Mouse (Mus musculus): ENCODE results near the gene Tmem210. TPM values are rescaled to one million over a fixed set of nuclear protein-coding genes. Genes with fewer than 3 reads are reported as not detected.

Gene Tmem210
- polyA plus RNA-seq, 1 experiment from 2014 or later = not detected

DNA sequence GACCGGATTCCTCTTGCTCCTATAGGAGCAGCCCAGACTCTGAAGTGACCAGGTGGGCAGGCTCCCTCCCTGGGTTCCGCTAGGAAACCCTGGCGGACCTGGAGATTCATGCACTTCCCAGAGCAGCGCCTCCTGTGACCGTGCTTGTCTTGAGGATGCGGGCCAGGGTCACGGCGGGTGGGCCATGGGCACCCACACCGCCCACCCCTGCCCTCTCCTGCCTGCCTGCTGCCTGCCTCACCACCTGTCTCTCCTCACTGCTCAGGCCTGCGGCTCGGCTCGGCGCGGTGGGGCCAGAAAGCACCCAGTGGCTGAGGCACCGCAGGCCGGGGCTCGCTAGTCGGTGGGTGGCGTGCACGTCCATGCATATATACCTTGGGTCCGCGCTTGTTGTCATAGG, 23.0 kb downstream of the Tmem210 start:
- no peak for DNase-seq (ENCODE audit: extremely low spot score, low spot score)
- Histone ChIP-seq H3K9me3 (no peaks in the 10 kb centered on the region), H3K4me3 (no peak overlapping the region), H3K27ac (no peak overlapping the region), H3K36me3 (replicated peaks) (no peaks in the 10 kb centered on the region), H3K27me3 (ENCODE audit: poor library complexity, severe bottlenecking) (peaks cover 99% of the 10 kb centered on the region), H3K4me1 (peaks cover 9% of the 10 kb centered on the region)
- WGBS = 1% methylated on average over 22 of the region's 22 CpGs

DNA sequence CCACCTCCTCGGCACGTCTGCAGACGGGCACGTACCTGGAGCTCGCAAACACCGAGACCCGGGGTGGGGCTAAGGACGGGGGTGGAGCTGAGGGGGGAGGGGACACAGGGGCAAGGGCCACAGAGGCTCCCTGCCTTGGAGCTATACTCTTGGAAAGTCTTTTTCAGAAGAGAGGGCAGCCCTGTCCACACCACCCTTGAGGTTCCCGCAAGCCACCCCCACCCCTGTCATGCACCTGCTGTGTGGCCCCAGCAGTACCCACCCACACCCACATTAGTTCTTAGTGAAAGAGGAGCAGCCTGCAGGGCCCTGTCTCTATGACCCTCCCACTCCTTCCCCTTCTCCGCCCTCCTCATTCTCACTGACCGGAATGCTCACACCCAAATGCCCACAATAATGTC, 23.5 kb downstream of the Tmem210 start:
- H3K27me3 ChIP-seq (ENCODE audit: poor library complexity, severe bottlenecking) = peaks cover 97% of the 10 kb centered on the region
- H3K36me3 ChIP-seq (replicated peaks) = no peaks in the 10 kb centered on the region
- peaks cover 9% of the 10 kb centered on the region for H3K4me1 ChIP-seq
- WGBS = 6% methylated on average over 11 of the region's 11 CpGs
- H3K9me3 ChIP-seq = no peaks in the 10 kb centered on the region
- no peak for DNase-seq (ENCODE audit: extremely low spot score, low spot score)
- no peak overlapping the region for H3K27ac ChIP-seq
- no peak overlapping the region for H3K4me3 ChIP-seq

DNA sequence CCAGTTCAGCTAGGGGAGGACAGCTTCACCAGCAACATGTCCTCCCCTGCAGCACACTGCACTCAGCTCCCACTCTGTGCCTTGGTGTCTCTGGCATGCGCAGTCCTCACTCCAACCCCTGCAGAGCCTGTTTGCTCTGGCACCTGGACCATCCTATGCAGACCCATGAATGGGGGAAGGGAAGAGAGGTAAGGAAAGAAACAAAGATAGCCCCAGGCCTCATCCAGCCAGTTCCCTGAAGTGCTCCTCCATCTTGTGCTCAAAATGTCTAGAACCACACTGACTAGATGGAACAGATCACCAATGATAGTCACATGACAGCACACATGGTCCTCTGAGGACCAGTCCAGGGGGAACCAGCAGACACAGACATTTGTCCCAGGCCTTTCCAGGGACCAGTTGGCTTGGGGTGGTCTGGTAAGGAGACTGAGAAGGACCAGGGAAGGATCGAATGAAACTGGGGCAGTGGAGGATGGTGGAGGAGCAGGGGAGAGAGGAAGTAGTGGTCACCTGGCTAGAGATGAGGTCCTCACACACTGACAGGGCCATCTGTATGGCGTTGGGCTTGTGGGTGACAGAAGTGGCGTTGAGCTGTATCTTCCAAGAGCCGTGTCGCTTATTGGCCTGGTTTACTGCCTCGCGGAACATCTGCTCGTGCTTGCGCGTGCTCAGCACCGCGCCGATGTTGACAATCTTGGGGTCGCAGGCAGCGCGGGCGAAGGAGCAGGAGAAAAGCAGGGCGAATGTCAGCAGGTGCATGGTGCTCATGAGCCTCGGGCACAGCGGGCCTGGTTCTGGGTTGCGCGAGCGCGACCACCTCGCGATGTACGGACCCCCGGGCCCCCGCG, 30.4 kb downstream of the Tmem210 start:
- Histone ChIP-seq H3K4me3 (peak overlapping the region; percentile 49), H3K4me1 (peaks cover 10% of the 10 kb centered on the region), H3K36me3 (replicated peaks) (no peaks in the 10 kb centered on the region), H3K27me3 (ENCODE audit: poor library complexity, severe bottlenecking) (peaks cover 82% of the 10 kb centered on the region), H3K9me3 (no peaks in the 10 kb centered on the region), H3K27ac (no peak overlapping the region)
- WGBS = 6% methylated on average over 31 of the region's 31 CpGs
- DNase-seq (ENCODE audit: extremely low spot score, low spot score) = no peak

DNA sequence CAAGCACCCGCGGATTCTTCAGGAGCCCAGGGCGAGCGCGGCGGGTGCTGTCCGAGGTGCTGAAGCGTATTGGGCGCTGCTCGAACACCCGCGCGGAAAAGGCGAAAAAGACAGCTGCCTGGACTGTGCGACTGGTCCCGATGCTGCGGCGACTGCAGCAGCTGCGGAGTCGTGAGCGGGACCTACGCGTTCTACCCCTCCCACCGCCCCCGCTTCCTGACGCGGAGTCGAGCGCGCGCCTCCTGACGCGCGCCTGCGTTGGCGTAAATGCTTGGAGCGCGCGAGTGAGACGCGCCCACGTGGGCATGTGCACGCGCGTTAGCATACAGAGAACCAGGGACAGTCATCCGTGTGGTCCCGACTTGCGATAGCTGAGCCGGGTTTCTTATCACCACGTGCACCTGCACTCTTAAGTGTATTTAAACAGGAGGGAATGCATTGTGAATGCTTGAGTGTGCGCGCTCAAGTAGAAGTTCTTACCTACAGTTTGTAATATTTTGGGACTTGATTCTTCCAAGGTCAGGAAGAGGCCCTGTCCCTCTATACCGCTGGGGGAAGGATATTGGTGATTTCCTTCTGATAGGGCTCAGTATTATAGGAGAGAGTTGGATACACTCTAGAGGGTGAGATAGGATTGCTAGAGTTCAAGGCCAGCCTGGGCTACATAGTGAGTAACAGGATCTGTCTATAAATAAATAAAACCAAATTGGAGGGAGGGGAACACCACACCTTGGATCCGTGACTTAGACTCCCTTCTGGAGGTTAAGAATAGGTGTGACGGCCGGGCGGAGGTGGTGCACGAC, 31.2 kb downstream of the Tmem210 start, which contains the start of gene Grin1:
Grin1 (minus strand) TSS at position 217 of the 803 bp plus-strand sequence.
- Histone ChIP-seq H3K9me3 (no peaks in the 10 kb centered on the region), H3K36me3 (replicated peaks) (no peaks in the 10 kb centered on the region), H3K27ac (no peak within 1 kb of the TSS), H3K4me3 (peak within 1 kb of the TSS; percentile 49), H3K4me1 (peaks cover 10% of the 10 kb centered on the region), H3K27me3 (ENCODE audit: poor library complexity, severe bottlenecking) (peaks cover 74% of the 10 kb centered on the region)
- peak; percentile 67 for DNase-seq (ENCODE audit: extremely low spot score, low spot score)
- 9% methylated on average over 58 of the region's 58 CpGs for WGBS

DNA sequence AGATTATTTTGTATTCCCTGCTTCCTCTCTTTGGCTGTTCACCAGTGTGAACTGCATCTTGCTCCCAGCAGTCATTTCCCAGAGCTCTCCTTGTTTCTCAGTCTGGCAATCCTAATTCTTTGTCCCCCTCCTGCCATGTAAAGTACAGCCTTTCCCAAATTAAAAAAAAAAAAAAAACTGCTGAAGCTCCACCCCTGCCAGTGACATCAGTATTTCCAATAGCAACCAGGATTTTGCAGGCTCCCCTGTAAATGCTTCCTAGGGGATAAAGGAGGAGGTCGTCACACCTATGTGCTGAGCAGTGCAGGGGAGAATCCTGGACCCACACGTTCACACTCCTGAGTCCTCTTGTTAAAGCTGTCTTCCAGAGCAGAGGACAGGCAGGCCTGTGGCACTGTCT, 32.1 kb downstream of the Tmem210 start:
- WGBS = 34% methylated on average over 2 of the region's 2 CpGs
- no peaks in the 10 kb centered on the region for H3K9me3 ChIP-seq
- no peak overlapping the region for H3K27ac ChIP-seq
- H3K4me3 ChIP-seq = no peak overlapping the region
- H3K36me3 ChIP-seq (replicated peaks) = no peaks in the 10 kb centered on the region
- no peak for DNase-seq (ENCODE audit: extremely low spot score, low spot score)
- H3K27me3 ChIP-seq (ENCODE audit: poor library complexity, severe bottlenecking) = peaks cover 65% of the 10 kb centered on the region
- H3K4me1 ChIP-seq = peaks cover 10% of the 10 kb centered on the region

DNA sequence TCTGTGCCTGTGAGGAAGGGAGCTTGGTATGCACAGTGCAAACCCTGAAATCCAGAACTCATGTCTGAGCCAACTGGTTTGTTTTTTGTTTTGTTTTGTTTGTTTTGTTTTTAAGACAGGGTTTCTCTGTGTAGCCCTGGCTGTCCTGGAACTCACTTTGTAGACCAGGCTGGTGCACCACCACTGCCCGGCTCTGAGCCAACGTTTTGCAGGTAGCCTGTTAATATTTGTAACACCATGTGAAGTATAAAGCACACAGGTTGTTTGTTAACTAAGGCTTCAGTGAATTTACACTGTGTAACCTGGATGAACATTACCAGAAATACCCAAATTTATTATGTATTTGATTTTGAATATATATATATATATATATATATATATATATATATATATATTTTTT, 38.1 kb downstream of the Tmem210 start:
- Histone ChIP-seq H3K9me3 (no peaks in the 10 kb centered on the region), H3K27me3 (ENCODE audit: poor library complexity, severe bottlenecking) (peaks cover 8% of the 10 kb centered on the region), H3K4me1 (peaks cover under 1% of the 10 kb centered on the region), H3K4me3 (no peak overlapping the region), H3K36me3 (replicated peaks) (no peaks in the 10 kb centered on the region), H3K27ac (no peak overlapping the region)
- no peak for DNase-seq (ENCODE audit: extremely low spot score, low spot score)
- WGBS = 80% methylated on average over 2 of the region's 2 CpGs

DNA sequence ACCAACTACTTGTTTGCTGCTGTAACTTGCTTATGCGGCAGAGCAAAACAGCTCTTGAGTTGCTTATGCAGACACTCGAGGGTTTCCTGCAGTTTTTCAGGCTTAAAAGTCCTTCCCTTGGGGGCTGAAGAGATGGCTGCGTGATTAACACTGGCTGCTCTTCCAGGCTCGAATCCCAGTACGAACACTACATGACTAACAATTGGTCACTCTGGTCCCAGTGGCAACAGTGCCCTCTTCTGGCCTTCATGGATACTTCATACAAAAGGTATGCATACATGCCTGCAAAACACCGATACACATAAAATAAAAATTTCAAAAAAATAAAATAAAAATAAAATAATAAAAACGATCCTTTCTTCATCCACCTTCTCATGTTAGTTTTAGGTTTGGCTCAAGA, 40.5 kb downstream of the Tmem210 start:
- H3K9me3 ChIP-seq = no peaks in the 10 kb centered on the region
- H3K27ac ChIP-seq = no peak overlapping the region
- H3K4me1 ChIP-seq = peaks cover 14% of the 10 kb centered on the region
- DNase-seq (ENCODE audit: extremely low spot score, low spot score) = no peak
- H3K36me3 ChIP-seq (replicated peaks) = no peaks in the 10 kb centered on the region
- no peaks in the 10 kb centered on the region for H3K27me3 ChIP-seq (ENCODE audit: poor library complexity, severe bottlenecking)
- WGBS = 39% methylated on average over 7 of the region's 7 CpGs
- H3K4me3 ChIP-seq = no peak overlapping the region

DNA sequence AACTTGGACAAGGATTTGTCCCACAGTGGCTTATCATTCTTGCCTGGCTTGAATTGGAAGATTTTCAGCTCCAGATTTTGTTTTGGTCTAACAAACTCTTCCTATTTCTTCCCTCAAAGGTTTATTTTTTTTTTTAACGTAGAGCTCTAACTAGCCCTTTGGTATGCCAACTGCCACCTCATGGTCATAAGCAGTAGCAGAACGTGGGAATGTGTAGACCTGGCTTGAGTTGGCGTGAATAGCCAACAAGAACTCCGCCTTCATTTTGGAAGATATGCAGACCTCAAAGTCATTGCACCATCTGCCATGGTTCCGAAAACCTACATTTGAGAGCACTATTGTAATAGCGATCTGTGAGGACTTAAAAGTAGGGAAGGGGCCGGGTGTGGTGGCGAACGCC, 43.5 kb downstream of the Tmem210 start:
- peaks cover 30% of the 10 kb centered on the region for H3K36me3 ChIP-seq (replicated peaks)
- 64% methylated on average over 9 of the region's 9 CpGs for WGBS
- H3K4me3 ChIP-seq = peak overlapping the region; percentile 93
- H3K27ac ChIP-seq = peak overlapping the region; percentile 92
- H3K4me1 ChIP-seq = peaks cover 21% of the 10 kb centered on the region
- no peak for DNase-seq (ENCODE audit: extremely low spot score, low spot score)
- no peaks in the 10 kb centered on the region for H3K27me3 ChIP-seq (ENCODE audit: poor library complexity, severe bottlenecking)
- H3K9me3 ChIP-seq = no peaks in the 10 kb centered on the region

DNA sequence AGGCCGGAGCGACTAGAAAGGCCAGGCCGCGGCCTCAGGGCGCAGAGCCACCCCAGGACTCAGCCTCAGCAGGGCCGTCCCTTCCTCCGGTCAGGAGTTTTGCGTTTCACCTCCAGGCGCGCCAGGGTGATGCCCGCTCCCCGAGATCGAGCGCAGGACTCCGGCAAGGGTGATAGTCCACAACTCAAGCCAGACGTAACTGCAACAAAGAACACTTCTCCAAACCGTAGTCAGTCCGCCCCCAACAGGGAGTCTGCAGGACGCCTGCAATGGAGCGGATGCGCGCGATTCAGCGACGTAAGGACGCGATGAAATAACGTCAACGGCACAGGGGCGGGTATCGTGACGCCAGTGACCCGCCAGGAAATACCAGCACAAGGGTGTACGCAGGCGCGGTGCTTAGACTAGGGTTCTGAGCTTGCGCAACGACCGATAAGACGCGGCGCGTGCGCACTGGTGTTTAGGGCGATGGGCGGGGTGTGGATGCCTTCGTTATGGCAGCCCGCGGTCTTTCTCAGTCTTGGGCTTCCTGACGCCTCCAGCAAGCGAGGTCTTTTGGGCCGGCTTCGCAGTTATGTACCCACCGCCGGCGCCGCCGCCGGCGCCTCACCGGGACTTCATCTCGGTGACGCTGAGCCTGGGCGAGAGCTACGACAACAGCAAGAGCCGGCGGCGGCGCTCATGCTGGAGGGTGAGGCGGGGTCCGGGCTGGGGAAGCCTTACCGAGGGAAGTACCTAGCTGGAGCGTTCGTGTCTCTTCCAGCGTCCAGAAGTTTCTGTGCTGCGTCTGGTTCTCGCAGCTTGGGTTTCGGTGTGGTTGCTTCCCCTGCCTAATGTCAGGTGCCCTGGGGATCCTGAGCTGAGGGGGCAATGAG, 44.6 kb downstream of the Tmem210 start, which contains the start of gene Man1b1:
Man1b1 (plus strand) TSS at position 53 of the 875 bp plus-strand sequence.
- Histone ChIP-seq H3K9me3 (no peaks in the 10 kb centered on the region), H3K4me3 (peak within 1 kb of the TSS; percentile 93), H3K36me3 (replicated peaks) (peaks cover 40% of the 10 kb centered on the region), H3K4me1 (peaks cover 21% of the 10 kb centered on the region), H3K27ac (peak within 1 kb of the TSS; percentile 92), H3K27me3 (ENCODE audit: poor library complexity, severe bottlenecking) (no peaks in the 10 kb centered on the region)
- peak; percentile 99 for DNase-seq (ENCODE audit: extremely low spot score, low spot score)
- under 1% methylated on average over 78 of the region's 78 CpGs for WGBS

DNA sequence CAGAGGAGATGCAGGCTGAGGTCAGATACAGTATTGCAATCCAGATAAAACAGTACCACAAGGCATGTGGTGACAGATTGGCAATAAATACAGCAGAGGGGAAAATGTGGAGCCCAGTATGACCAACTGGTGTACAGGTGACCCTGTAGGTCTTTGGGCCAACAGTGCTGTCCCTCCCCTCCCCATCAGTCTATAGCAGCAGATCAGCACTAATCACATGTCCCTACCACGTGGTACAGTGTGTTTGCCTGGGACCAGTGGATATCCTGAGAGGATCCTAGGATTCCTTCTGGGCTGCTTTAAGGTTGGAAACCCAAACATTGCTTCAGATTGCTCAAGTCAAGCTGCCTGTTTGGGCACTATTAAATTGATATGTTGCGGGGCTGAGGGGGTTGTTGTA, 45.6 kb downstream of the Tmem210 start:
- H3K4me1 ChIP-seq = peaks cover 21% of the 10 kb centered on the region
- no peaks in the 10 kb centered on the region for H3K27me3 ChIP-seq (ENCODE audit: poor library complexity, severe bottlenecking)
- H3K36me3 ChIP-seq (replicated peaks) = peaks cover 51% of the 10 kb centered on the region
- peak overlapping the region; percentile 93 for H3K4me3 ChIP-seq
- H3K9me3 ChIP-seq = no peaks in the 10 kb centered on the region
- WGBS = 90% methylated on average over 2 of the region's 2 CpGs
- DNase-seq (ENCODE audit: extremely low spot score, low spot score) = no peak
- no peak overlapping the region for H3K27ac ChIP-seq

DNA sequence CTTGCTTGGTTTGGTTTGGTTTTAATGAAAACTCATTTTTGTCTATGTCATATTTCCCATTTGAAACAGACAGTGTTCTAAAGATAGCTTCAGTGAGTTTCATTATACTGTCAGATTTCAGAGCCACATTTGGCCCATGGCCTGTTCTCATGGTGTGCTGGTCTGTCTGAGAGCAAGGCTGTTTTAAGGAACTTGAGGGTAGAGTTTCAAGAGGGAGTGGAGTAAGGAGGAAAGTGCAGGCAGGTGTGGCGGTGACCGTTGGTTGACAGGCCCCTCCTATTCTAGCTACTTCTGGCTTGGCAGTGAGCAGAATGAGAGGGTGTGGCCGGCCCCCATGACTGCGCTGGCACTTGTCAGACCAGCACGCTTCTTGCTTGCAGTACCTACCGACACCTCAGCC, 50.4 kb downstream of the Tmem210 start:
- Histone ChIP-seq H3K4me3 (no peak overlapping the region), H3K36me3 (replicated peaks) (peaks cover 94% of the 10 kb centered on the region), H3K27me3 (ENCODE audit: poor library complexity, severe bottlenecking) (no peaks in the 10 kb centered on the region), H3K4me1 (peaks cover 9% of the 10 kb centered on the region), H3K9me3 (no peaks in the 10 kb centered on the region), H3K27ac (no peak overlapping the region)
- WGBS = 97% methylated on average over 6 of the region's 6 CpGs
- no peak for DNase-seq (ENCODE audit: extremely low spot score, low spot score)
